Mouse (Mus musculus): ENCODE results near the gene Klrb1f. TPM values are rescaled to one million over a fixed set of nuclear protein-coding genes. Genes with fewer than 3 reads are reported as not detected.

The Klrb1f gene
- polyA plus RNA-seq, 1 experiment, result not detected

DNA sequence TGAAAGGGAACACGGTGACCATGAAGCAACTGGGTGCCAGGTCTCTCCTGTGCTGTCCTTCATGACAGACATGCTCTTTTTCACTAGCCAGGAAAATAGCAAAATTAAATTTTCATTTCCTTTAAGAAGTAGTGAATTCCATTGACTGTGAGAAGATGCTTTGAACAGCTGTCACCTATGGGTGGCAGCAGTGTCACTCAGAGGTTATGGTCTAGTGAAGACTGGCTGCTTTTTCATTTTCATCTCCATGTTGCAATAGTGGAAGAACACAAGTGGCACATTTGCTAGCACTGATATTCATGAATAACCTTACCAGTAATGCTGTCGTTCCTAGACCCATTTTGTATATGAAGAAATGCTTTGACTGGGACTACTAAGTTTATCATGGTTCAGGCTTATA, 12.3 kb upstream of the Klrb1f start:
- H3K27ac ChIP-seq (replicated peaks; ENCODE audit: low read depth, low read length), result no peak overlapping the region

DNA sequence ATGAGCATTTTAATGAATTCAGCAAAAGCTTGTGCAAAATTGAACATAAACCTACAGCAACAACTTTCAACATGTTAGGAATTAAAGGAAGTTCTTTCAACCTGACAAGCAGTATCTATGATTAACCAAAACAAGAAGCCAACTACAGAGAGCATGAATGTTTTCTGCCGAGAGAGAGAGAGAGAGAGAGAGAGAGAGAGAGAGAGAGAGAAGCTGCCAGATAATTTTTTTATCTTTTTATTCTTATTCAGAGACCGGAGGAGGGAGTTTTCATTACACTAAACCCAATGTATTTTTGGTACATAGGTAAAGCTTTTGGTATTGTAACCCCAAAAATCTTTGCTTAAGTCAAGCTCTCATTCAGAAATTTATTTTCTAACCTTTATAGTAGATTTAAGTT, 10.7 kb upstream of the Klrb1f start:
- peaks cover 4% of the 10 kb centered on the region; the same call in 1 of the 2 replicates for H3K4me1 ChIP-seq (ENCODE audit: control insufficient read depth, insufficient read depth, insufficient read length, low read length)
- no peak overlapping the region for H3K4me3 ChIP-seq (ENCODE audit: insufficient read depth, low read depth, low read length)
- H3K27ac ChIP-seq (replicated peaks; ENCODE audit: low read depth, low read length), result no peak overlapping the region

More for the DNA sequence above, 12.3 kb upstream of the Klrb1f start:
- H3K4me3 ChIP-seq (ENCODE audit: insufficient read depth, low read depth, low read length), result no peak overlapping the region
- peaks cover 4% of the 10 kb centered on the region; the same call in 1 of the 2 replicates for H3K4me1 ChIP-seq (ENCODE audit: control insufficient read depth, insufficient read depth, insufficient read length, low read length)

DNA sequence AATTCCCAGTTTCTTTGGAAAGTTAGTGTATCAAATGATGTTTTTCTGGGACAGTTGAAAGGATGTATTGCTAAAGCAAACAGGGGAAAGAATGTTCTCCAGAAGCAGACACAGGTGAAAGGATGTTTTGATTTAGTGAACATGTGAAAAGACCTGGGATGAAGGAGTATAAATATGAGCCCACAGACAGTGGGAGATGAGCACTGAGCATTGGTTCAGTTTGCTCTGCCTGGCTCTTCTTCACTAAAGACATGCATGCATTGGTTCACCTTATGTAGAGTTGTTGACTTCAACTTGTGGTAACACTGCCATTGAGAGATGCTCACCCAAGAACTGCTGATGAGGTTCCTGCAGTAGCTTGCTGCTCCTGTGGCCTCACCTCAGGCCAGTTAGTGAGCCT, 9.4 kb upstream of the Klrb1f start:
- no peak overlapping the region for H3K27ac ChIP-seq (replicated peaks; ENCODE audit: low read depth, low read length)
- H3K4me1 ChIP-seq (ENCODE audit: control insufficient read depth, insufficient read depth, insufficient read length, low read length), result no peaks in the 10 kb centered on the region
- H3K4me3 ChIP-seq (ENCODE audit: insufficient read depth, low read depth, low read length), result no peak overlapping the region

DNA sequence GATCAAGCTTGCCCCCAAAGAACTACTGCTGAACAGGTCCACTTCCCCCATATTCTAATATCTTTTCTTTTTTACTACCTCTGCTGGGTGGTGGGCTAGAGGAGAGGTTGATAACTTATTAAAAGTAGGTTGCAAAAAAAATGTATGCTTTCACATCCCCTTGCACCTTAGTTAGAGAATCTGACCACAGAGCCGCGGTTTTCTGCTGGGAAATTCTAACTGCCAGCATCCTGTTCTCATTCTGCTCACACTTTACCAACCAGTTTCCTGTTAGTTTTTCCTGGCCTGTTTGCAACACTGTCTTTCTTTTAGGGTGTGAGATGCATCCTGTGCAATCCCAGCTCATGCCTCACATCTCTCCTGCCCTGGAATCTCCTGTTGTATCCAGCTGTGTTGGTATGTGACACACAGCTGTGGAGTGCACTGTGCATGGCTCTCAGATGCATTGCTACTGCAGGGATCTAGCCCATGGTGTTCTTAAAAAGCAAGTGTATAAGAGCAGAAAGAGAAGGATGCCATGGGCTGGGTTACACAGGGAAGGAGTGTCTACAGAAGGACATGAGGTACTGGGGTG, 8.7 kb upstream of the Klrb1f start:
- Histone ChIP-seq H3K4me1 (ENCODE audit: control insufficient read depth, insufficient read depth, insufficient read length, low read length) (no peaks in the 10 kb centered on the region), H3K27ac (replicated peaks; ENCODE audit: low read depth, low read length) (no peak overlapping the region), H3K4me3 (ENCODE audit: insufficient read depth, low read depth, low read length) (no peak overlapping the region)

DNA sequence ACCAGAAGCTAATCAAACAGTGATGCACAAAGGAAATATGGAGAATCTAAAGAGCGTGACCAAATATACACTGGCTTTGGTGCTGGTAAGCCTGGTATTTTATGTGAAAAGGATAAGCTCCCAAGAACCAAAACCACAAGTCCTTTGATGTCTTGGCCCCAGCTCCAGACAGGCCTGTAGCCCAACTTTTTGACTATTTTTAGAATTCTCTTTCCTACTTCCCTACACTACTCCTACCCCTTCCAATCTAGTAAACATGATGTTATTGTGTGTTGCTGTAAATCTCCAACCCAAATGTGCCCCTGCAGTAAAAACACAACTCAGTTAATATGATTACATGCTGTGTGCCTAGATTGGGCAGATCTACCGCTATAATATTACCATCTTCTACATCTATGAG, 4.2 kb upstream of the Klrb1f start:
- H3K4me3 ChIP-seq (ENCODE audit: insufficient read depth, low read depth, low read length), result no peak overlapping the region
- no peak overlapping the region for H3K27ac ChIP-seq (replicated peaks; ENCODE audit: low read depth, low read length)
- H3K4me1 ChIP-seq (ENCODE audit: control insufficient read depth, insufficient read depth, insufficient read length, low read length), result no peaks in the 10 kb centered on the region

DNA sequence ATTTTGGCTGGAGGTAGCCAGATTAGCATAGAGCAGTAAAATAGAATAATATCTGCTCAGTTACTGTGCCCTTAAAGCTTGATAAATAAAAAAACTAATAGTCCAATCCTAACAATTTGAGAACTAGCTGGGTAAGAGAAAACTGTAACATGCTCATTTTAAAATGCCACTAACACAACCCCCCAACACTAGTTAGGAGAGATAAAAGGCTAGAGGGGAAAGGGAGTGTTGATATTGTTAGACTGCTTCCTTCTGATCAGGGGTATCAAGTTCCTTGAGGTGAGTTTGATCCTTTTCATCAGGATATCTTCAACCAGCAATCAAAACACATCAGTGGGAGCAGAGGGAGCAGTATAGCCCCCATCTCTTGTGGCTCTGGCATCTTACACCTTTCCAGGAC, 3.2 kb upstream of the Klrb1f start:
- H3K4me1 ChIP-seq (ENCODE audit: control insufficient read depth, insufficient read depth, insufficient read length, low read length), result no peaks in the 10 kb centered on the region
- no peak overlapping the region for H3K27ac ChIP-seq (replicated peaks; ENCODE audit: low read depth, low read length)
- no peak overlapping the region for H3K4me3 ChIP-seq (ENCODE audit: insufficient read depth, low read depth, low read length)

DNA sequence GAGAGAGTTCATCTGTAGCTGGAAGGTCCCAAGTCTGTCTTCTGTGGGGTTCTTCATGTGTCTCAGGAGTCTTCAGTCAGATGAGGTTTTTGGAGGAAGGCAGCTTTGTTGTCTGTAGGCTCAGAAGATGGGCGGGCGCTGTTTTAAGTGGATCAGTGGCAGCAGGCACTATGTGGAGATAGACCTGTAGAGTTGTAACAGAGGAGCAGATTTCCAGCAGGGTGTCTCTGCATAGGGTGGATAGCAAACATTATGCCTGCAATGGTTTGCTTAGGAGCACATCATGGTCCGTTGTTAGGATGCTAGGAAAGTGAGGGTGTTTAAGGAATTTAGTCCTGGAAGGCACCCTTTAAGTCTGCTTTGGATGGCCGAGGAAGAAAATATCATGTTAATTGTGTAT, 2.7 kb downstream of the Klrb1f start:
- Histone ChIP-seq H3K27ac (replicated peaks; ENCODE audit: low read depth, low read length) (no peak overlapping the region), H3K4me3 (ENCODE audit: insufficient read depth, low read depth, low read length) (no peak overlapping the region), H3K4me1 (ENCODE audit: control insufficient read depth, insufficient read depth, insufficient read length, low read length) (no peaks in the 10 kb centered on the region)

DNA sequence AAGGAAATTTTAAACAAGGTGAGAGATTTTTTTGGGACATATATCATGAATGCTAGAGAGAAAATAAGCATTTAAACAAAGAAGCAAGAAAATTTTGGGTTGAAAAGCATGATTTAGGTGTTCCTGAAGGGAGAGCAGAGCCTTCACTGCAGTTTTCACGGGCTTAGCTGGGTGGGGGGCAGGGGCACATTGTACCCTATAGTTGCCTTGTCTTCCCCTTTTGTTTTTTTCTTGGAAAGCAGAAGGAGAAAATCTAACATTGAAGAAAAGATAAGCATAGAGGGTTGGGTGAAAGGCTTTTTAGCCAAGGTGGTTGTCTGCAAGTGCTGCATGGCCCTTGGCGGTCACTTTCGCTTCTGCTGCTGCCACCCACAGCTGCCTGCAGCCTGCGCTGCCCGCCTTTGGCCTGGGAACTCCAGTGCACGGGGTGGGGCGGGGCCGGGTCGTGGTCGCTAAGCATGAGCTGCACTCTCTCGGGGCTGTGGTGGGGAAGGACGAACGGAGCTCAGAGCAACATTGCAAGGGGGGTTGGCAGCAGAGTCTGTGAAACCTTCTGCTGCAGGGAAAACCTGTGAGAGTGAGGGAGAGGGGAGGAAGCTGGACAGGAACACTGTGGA, 3.3 kb downstream of the Klrb1f start:
- no peaks in the 10 kb centered on the region for H3K4me1 ChIP-seq (ENCODE audit: control insufficient read depth, insufficient read depth, insufficient read length, low read length)
- peak overlapping the region; percentile 49 for H3K4me3 ChIP-seq (ENCODE audit: insufficient read depth, low read depth, low read length)
- no peak overlapping the region for H3K27ac ChIP-seq (replicated peaks; ENCODE audit: low read depth, low read length)

DNA sequence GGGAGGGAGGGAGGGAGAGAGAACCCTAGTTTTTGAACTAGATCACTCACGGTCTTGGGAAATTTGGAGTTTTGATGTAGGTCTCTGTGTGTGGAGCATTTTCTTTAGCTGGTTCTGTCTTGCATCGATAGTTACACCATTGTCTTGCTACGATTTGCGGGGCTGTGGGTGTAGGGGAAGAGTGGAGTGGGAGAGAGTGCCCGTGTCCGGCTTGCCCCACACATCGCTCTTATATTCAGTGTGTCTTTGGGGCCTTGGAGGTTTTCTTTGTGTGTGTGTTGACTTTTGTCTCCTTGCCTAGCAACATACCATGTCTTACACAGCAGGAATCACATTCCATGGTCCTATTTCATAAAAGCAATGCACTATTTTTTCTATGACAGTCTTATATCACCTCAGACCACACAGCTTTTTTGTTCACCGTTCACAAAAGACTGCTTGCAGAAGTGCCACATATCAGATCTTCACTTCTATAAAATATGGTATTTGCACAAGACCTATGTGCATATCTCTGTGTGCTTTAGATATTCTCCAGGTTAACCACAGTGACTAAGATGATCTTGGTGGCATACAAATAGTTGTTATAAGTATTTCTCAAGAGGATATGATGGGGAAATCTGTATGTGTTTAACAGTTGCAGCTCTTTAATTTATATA, 4.0 kb downstream of the Klrb1f start:
- Histone ChIP-seq H3K4me1 (ENCODE audit: control insufficient read depth, insufficient read depth, insufficient read length, low read length) (no peaks in the 10 kb centered on the region), H3K27ac (replicated peaks; ENCODE audit: low read depth, low read length) (no peak overlapping the region), H3K4me3 (ENCODE audit: insufficient read depth, low read depth, low read length) (no peak overlapping the region)

DNA sequence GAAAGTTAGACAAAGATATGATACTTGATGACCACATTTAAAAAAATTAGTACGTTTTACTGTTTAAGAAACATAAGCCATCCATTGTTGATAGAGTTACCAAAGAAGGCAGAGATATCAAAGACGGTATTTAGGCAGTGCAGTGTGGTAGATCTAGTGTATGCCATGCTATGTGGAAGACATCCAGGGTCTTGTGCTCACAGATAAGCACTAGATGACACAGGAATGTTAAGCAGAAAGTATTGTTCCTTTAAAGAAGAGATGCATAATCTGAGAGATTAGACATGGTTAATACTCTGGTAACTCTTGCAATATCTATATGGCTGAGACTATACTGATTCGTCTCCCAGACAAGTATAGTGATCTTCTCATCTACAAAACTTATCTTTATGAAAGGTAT, 5.4 kb downstream of the Klrb1f start:
- no peak overlapping the region for H3K4me3 ChIP-seq (ENCODE audit: insufficient read depth, low read depth, low read length)
- H3K27ac ChIP-seq (replicated peaks; ENCODE audit: low read depth, low read length), result no peak overlapping the region
- H3K4me1 ChIP-seq (ENCODE audit: control insufficient read depth, insufficient read depth, insufficient read length, low read length), result no peaks in the 10 kb centered on the region

DNA sequence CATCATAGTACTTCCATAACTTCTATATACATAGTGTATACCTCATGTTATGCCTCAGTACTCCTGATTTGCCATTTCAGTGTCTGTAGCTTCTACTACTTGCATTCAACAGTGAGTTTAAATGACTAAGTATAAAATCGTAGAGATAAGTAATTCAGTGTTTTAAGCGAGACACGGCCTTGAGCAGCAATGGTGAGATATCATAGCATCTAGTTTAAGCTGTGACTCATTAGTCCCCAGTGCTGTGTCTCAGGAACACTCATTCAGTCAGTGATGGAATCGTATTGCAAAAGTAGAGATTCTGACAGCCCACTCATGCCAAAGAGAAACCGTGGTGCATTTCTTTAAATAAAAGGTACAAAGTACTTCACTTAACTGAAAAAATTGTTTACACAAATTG, 6.0 kb downstream of the Klrb1f start:
- H3K4me3 ChIP-seq (ENCODE audit: insufficient read depth, low read depth, low read length), result no peak overlapping the region
- H3K4me1 ChIP-seq (ENCODE audit: control insufficient read depth, insufficient read depth, insufficient read length, low read length), result no peaks in the 10 kb centered on the region
- no peak overlapping the region for H3K27ac ChIP-seq (replicated peaks; ENCODE audit: low read depth, low read length)

DNA sequence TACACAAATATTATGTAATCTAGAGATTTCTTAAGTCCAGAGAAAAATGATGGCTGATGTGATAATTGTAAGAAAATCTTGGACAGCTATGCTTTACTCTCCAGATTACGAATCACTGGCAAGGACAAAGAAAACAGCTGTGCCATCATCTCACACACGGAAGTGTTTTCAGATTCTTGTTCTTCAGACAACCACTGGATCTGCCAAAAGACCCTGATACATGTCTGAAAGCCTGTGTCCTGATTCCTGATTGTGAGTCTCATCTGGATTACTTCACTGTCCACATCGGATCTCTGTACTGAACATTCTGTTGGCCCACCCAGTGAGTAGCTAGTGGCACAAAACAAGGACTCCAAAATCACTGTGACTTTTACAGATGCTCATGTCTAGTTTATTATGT, 10.5 kb downstream of the Klrb1f start:
- no peaks in the 10 kb centered on the region for H3K4me1 ChIP-seq (ENCODE audit: control insufficient read depth, insufficient read depth, insufficient read length, low read length)
- H3K4me3 ChIP-seq (ENCODE audit: insufficient read depth, low read depth, low read length), result no peak overlapping the region
- no peak overlapping the region for H3K27ac ChIP-seq (replicated peaks; ENCODE audit: low read depth, low read length)

DNA sequence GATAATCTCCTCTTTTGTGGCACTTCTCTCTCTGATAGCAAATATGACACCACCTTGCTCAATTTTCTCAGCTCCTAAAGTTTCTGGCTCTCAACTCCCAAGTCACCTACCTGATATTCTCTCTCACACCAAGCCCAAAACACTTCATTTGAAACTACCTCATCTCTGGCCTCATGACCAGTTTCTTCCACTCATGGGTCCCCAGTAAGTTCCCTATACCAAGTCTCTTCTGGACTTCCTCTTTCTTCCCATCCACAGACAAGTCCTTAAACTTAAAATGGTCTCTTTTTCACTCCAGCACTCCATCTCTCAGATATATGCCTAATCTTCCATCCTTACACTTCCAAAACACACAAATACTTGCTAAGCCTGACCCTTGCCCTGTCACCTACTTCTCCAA, 12.3 kb downstream of the Klrb1f start:
- no peak overlapping the region for H3K27ac ChIP-seq (replicated peaks; ENCODE audit: low read depth, low read length)
- H3K4me1 ChIP-seq (ENCODE audit: control insufficient read depth, insufficient read depth, insufficient read length, low read length), result no peaks in the 10 kb centered on the region
- no peak overlapping the region for H3K4me3 ChIP-seq (ENCODE audit: insufficient read depth, low read depth, low read length)

DNA sequence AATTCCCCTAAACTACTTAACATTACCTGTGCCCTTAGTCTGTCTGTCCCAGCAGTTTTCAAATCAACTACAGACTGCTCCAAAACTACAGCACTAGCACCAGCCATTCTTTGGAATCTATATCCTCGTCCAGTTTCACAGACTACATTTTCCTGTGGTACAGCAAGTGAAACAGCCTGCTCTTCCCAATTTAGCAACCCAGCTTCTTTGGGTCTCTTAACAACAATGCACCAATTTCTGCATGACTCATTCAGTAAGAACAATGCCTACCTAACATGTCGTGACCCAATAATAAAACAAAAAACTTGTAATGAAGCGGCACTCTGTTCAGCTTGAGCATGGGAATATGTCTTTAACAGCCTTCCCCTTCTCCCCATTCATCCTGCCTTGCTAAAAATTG, 19.7 kb downstream of the Klrb1f start:
- H3K4me1 ChIP-seq (ENCODE audit: control insufficient read depth, insufficient read depth, insufficient read length, low read length), result no peaks in the 10 kb centered on the region
- no peak overlapping the region for H3K4me3 ChIP-seq (ENCODE audit: insufficient read depth, low read depth, low read length)
- H3K27ac ChIP-seq (replicated peaks; ENCODE audit: low read depth, low read length), result no peak overlapping the region

DNA sequence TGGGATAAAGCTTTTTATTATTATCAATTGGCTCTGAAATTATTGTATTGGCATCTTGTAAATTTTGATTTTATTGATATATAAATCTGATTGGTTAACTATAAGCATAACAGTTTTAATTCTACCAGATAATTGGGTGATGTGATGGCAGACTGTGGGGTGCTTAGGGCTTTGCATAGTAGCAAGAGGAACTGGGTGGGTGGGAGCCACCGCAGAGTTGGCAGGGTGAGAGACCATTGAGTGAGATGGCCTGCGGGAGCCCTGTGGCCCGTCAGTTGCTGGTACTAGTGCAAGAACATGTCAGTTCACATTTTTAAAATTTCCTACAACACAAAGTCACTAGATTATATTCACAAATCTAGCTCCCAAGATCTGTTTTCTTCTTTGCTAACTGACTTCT, 20.2 kb downstream of the Klrb1f start:
- Histone ChIP-seq H3K4me1 (ENCODE audit: control insufficient read depth, insufficient read depth, insufficient read length, low read length) (no peaks in the 10 kb centered on the region), H3K27ac (replicated peaks; ENCODE audit: low read depth, low read length) (no peak overlapping the region; the same call in 1 of the 2 replicates), H3K4me3 (ENCODE audit: insufficient read depth, low read depth, low read length) (no peak overlapping the region)

DNA sequence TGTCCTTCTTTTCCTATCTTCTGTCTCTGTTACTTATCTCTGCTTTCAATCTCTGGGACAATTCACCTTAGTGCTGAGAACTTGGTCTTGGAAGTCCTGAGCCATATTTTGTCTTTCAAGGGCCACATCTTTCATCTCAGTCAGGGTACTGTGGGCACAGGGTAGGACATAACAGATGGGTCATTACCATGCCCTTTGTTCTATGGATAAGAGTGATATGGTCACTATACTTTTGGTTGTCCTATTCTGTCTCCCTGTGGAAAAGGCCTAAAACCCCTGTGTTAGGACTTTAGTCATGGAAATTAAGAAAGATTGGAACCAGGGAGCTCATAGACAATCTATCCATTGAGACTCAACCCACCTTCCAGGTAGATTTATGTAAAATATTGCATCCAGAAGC, 20.8 kb downstream of the Klrb1f start:
- Histone ChIP-seq H3K27ac (replicated peaks; ENCODE audit: low read depth, low read length) (no peak overlapping the region), H3K4me3 (ENCODE audit: insufficient read depth, low read depth, low read length) (no peak overlapping the region), H3K4me1 (ENCODE audit: control insufficient read depth, insufficient read depth, insufficient read length, low read length) (no peaks in the 10 kb centered on the region)
